Mouse (Mus musculus): ENCODE data around the gene Chmp1a. TPM values are rescaled to one million over a fixed set of nuclear protein-coding genes. Genes with fewer than 3 reads are reported as not detected.

Gene Chmp1a
- total and polyA plus RNA-seq, 2 experiments: 51.5 to 67.1 TPM

DNA sequence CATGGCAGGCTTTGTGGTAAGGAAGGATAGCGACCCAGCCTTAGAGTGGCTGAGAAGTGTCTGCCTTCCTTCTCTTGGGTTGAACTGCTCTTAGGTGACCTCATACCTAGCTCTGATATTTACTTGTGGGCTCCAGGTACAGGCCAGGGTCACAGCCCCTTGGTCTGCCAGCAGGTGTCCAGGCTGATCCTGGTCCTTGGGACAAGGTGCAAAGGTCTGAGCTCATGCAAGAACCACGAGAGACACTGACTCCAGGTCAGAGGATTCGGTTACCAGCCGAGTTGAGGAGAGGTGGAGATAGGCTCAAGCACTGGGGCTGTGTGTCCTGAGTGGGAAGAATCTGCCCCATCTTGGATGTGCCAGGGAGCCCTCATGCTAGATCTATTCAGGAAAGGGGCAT lies 31.8 kb upstream of the Chmp1a start:
- peak; percentile 99 for DNase-seq (ENCODE audit: extremely low read depth, low read depth, low spot score)
- peak overlapping the region; percentile 97 for H3K27ac ChIP-seq (replicated peaks; ENCODE audit: insufficient read depth, low read depth, low read length)
- 21% methylated on average over 4 of the region's 4 CpGs for WGBS
- no peak overlapping the region for H3K4me3 ChIP-seq (ENCODE audit: insufficient read depth, low read depth, low read length)
- H3K79me2 ChIP-seq (ENCODE audit: control insufficient read depth, insufficient read depth, low read length): no peaks in the 10 kb centered on the region
- H3K4me1 ChIP-seq (ENCODE audit: control insufficient read depth, insufficient read depth, low read length): peaks cover 42% of the 10 kb centered on the region
- H3K9ac ChIP-seq (ENCODE audit: low read depth, low read length): peak overlapping the region; percentile 72
- no peaks in the 10 kb centered on the region for H3K27me3 ChIP-seq (ENCODE audit: control insufficient read depth, insufficient read depth, low read length)
- H3K36me3 ChIP-seq (ENCODE audit: control insufficient read depth, insufficient read depth, low read length): peaks cover 2% of the 10 kb centered on the region; the same call in 1 of the 2 replicates
- TF ChIP-seq POLR2A (IDR thresholded peaks at IDR 0.05; ENCODE audit: extremely low read depth, insufficient read depth, low read length) (peak; percentile 40; the same call in 1 of the 2 replicates), CTCF (IDR thresholded peaks at IDR 0.05; ENCODE audit: low read depth, low read length) (no peak)

- 45% methylated on average over 11 of the region's 11 CpGs for WGBS
- H3K27me3 ChIP-seq (ENCODE audit: control insufficient read depth, insufficient read depth, low read length): no peaks in the 10 kb centered on the region
- H3K9ac ChIP-seq (ENCODE audit: low read depth, low read length): peak overlapping the region; percentile 51
- H3K36me3 ChIP-seq (ENCODE audit: control insufficient read depth, insufficient read depth, low read length): no peaks in the 10 kb centered on the region
- TF ChIP-seq POLR2A (IDR thresholded peaks at IDR 0.05; ENCODE audit: extremely low read depth, insufficient read depth, low read length) (no peak), CTCF (IDR thresholded peaks at IDR 0.05; ENCODE audit: low read depth, low read length) (peak; percentile 84)
- peak; percentile 86 for DNase-seq (ENCODE audit: extremely low read depth, low read depth, low spot score)
- peaks cover 42% of the 10 kb centered on the region for H3K4me1 ChIP-seq (ENCODE audit: control insufficient read depth, insufficient read depth, low read length)
- H3K79me2 ChIP-seq (ENCODE audit: control insufficient read depth, insufficient read depth, low read length): no peaks in the 10 kb centered on the region
- peak overlapping the region; percentile 96 for H3K27ac ChIP-seq (replicated peaks; ENCODE audit: insufficient read depth, low read depth, low read length)
- no peak overlapping the region for H3K4me3 ChIP-seq (ENCODE audit: insufficient read depth, low read depth, low read length)
Measured at GRCm38 (mm10) chr8:123243053-123243452, 30.5 kb upstream of the Chmp1a start.

GRCm38 (mm10) chr8:123242107-123242923 lies 29.8 kb upstream of the Chmp1a start:
- H3K36me3 ChIP-seq (ENCODE audit: control insufficient read depth, insufficient read depth, low read length): no peaks in the 10 kb centered on the region
- peaks cover 42% of the 10 kb centered on the region for H3K4me1 ChIP-seq (ENCODE audit: control insufficient read depth, insufficient read depth, low read length)
- no peak overlapping the region for H3K4me3 ChIP-seq (ENCODE audit: insufficient read depth, low read depth, low read length)
- peak overlapping the region; percentile 51 for H3K9ac ChIP-seq (ENCODE audit: low read depth, low read length)
- TF ChIP-seq POLR2A (IDR thresholded peaks at IDR 0.05; ENCODE audit: extremely low read depth, insufficient read depth, low read length) (no peak), CTCF (IDR thresholded peaks at IDR 0.05; ENCODE audit: low read depth, low read length) (no peak)
- DNase-seq (ENCODE audit: extremely low read depth, low read depth, low spot score): peak; percentile 96
- H3K27me3 ChIP-seq (ENCODE audit: control insufficient read depth, insufficient read depth, low read length): no peaks in the 10 kb centered on the region
- peak overlapping the region; percentile 96 for H3K27ac ChIP-seq (replicated peaks; ENCODE audit: insufficient read depth, low read depth, low read length)
- no peaks in the 10 kb centered on the region for H3K79me2 ChIP-seq (ENCODE audit: control insufficient read depth, insufficient read depth, low read length)
- 17% methylated on average over 7 of the region's 7 CpGs for WGBS

DNA sequence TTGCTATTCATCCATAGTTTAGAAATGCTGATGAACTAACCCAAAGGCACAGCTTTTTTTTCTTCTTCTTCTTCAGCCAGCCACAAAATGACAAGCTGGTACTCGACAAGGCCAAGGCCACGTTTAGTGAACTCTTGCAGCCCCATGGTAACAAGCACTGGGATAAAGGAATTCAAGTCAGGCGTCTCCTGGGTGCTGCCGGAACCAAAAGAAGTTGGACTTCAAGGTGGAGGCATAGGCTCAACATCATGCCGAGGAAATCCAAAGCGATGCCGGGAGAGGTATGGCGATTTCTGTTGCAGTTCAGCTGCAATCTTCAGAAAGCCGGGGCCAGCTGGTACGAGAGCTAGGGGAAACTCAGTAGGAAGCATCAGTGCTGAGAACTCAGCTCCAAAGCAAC lies 26.8 kb upstream of the Chmp1a start:
- TF ChIP-seq CTCF (IDR thresholded peaks at IDR 0.05; ENCODE audit: low read depth, low read length) (no peak), POLR2A (IDR thresholded peaks at IDR 0.05; ENCODE audit: extremely low read depth, insufficient read depth, low read length) (no peak)
- Histone ChIP-seq H3K36me3 (ENCODE audit: control insufficient read depth, insufficient read depth, low read length) (no peaks in the 10 kb centered on the region), H3K27me3 (ENCODE audit: control insufficient read depth, insufficient read depth, low read length) (no peaks in the 10 kb centered on the region), H3K79me2 (ENCODE audit: control insufficient read depth, insufficient read depth, low read length) (peaks cover 5% of the 10 kb centered on the region; the same call in 1 of the 2 replicates), H3K4me3 (ENCODE audit: insufficient read depth, low read depth, low read length) (no peak overlapping the region), H3K4me1 (ENCODE audit: control insufficient read depth, insufficient read depth, low read length) (peaks cover 34% of the 10 kb centered on the region), H3K9ac (ENCODE audit: low read depth, low read length) (no peak overlapping the region), H3K27ac (replicated peaks; ENCODE audit: insufficient read depth, low read depth, low read length) (no peak overlapping the region)
- 95% methylated on average over 10 of the region's 10 CpGs for WGBS
- DNase-seq (ENCODE audit: extremely low read depth, low read depth, low spot score): no peak

DNA sequence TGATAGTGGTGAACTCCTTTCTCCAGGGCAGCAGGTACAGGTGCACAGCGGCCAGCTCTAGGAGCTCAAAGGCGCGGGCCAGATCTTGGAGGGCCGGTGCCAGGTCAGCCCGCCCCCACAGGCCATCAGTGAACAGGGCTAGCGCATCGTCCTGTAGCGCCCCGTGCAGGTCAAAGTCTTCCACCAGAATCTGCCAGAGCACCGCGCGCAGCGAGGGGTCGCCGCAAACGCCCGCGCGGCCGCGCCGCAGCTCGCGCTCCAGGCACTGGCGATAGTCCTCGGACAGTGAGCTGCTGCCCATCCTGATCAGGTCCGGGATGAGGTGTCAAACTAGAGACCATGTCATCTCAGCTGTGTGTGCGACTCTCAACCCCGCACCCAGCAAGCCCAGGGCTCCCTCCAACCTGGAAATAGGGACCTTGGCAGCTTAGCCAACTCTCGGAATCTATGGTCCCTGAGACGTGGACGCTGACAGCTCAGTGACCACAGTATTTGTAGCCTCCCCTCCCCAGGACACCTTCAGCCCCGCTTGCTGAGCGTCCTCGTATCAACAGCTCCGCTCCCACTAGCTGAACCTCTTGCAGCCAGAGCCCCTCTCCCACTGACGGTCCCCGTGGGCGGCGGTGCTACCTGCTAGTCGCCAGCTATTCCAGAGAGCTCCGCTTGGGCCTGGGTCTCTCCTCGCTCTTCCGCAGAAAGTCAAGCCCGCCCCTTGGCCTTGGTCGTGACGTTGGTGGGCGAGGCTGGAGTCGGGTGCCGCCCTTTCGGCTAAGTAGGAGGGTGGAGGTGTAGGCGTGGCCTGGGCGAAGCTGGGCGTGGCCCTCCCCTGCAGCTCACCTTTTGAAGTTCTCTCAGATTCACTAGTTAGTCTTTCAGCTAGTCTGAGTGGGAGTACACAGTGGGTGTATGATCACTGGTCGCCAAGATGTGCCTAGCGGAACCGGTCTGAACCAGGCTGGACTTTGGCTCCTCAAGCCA lies 23.2 kb upstream of the Chmp1a start, which contains the start of gene Spata2l:
Gene Spata2l (minus strand): TSS at position 714 of the 978 bp plus-strand sequence.
- no peaks in the 10 kb centered on the region for H3K36me3 ChIP-seq (ENCODE audit: control insufficient read depth, insufficient read depth, low read length)
- peaks cover 17% of the 10 kb centered on the region for H3K4me1 ChIP-seq (ENCODE audit: control insufficient read depth, insufficient read depth, low read length)
- H3K27me3 ChIP-seq (ENCODE audit: control insufficient read depth, insufficient read depth, low read length): no peaks in the 10 kb centered on the region
- peak within 1 kb of the TSS; percentile 79 for H3K4me3 ChIP-seq (ENCODE audit: insufficient read depth, low read depth, low read length)
- H3K9ac ChIP-seq (ENCODE audit: low read depth, low read length): peak within 1 kb of the TSS; percentile 86
- peaks cover 5% of the 10 kb centered on the region; the same call in 1 of the 2 replicates for H3K79me2 ChIP-seq (ENCODE audit: control insufficient read depth, insufficient read depth, low read length)
- peak; percentile 98 for DNase-seq (ENCODE audit: extremely low read depth, low read depth, low spot score)
- TF ChIP-seq POLR2A (IDR thresholded peaks at IDR 0.05; ENCODE audit: extremely low read depth, insufficient read depth, low read length) (peak; percentile 87), CTCF (IDR thresholded peaks at IDR 0.05; ENCODE audit: low read depth, low read length) (peak; percentile 36; the same call in 1 of the 2 replicates)
- whole genome bisulfite sequencing: under 1% methylated on average over 57 of the region's 57 CpGs
- H3K27ac ChIP-seq (replicated peaks; ENCODE audit: insufficient read depth, low read depth, low read length): peak within 1 kb of the TSS; percentile 91

All from liver, adult 2 months (tissue).